Mouse (Mus musculus): ENCODE measurements around the gene Prdm11.

DNA sequence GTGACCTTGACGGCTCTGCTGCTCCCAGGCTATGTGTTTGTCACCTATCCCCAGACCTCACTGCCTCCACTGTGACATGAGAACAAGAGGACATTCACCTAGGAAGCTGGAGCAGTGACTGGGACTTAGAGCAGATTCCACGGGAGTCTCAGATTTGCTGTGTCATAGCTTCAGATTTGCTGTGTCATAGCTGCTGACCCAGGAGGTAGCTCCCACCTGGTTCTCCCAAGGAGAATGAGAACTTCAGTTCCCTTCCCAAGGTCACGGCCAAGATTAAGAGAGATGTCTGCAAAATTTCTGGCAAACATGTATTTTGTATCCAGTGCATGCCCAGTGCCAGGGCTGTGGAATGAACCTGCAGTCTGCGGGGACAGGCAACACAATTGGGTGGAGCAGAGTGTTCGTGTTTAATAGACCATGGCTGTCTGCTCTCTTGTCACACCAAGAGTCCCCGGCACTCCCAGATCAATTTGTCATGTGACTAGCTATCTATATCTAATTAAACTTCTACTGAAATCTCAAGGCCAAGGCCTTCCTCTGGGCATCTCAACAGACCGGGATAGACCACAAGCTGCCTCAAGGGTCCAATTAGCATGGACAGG is 97.2 kb downstream of the Prdm11 start:
- no peak for TF ChIP-seq KAT2A (IDR thresholded peaks at IDR 0.05; ENCODE audit: insufficient replicate concordance, low read length)
- TF ChIP-seq HCFC1 (IDR thresholded peaks at IDR 0.05; ENCODE audit: low read depth, low read length): no peak

Data from CH12.LX (cell line).